Mouse (Mus musculus) myocyte (in vitro differentiated cells): ENCODE data around the gene Masp2. TPM values are rescaled to one million over a fixed set of nuclear protein-coding genes. Genes with fewer than 3 reads are reported as not detected.
A peak's percentile ranks its signal among the peaks of the same experiment; 100 is the strongest.

Experiments used
- H3K27me3 ChIP-seq: one replicate; pipeline ENCODE4 v1.6.1; 2011; ENCODE audit not compliant: control insufficient read depth, insufficient read depth, insufficient read length
- H3K36me3 ChIP-seq: one replicate; pipeline ENCODE4 v1.6.1; 2011; ENCODE audit not compliant: control insufficient read depth, insufficient read depth
- H3K4me2 ChIP-seq: one replicate; pipeline ENCODE4 v1.6.1; 2011; ENCODE audit warnings: low read depth, control low read depth
- H3K4me3 ChIP-seq: one replicate; pipeline ENCODE4 v1.5.1; 2011; ENCODE audit warnings: mild to moderate bottlenecking, control low read depth, moderate library complexity
- H3K79me2 ChIP-seq: one replicate; pipeline ENCODE4 v1.6.1; 2011; ENCODE audit not compliant: control insufficient read depth, insufficient read depth
- H3ac ChIP-seq: one replicate; pipeline ENCODE4 v1.6.1; 2011; ENCODE audit not compliant: control insufficient read depth, insufficient read length
- CEBPB ChIP-seq: IDR thresholded peaks from 2 replicates; pipeline ENCODE4 v1.6.1; 2011; ENCODE audit warnings: mild to moderate bottlenecking, moderate library complexity; ENCODE audit not compliant: poor library complexity, insufficient read depth, severe bottlenecking
- E2F4 ChIP-seq: IDR thresholded peaks from one replicate; pipeline ENCODE4 v1.6.1; 2011; ENCODE audit warnings: mild to moderate bottlenecking, control low read depth, moderate library complexity; ENCODE audit not compliant: insufficient read depth
- MAX ChIP-seq: IDR thresholded peaks from one replicate; pipeline ENCODE4 v1.6.1; 2011; ENCODE audit warnings: low read depth, mild to moderate bottlenecking, control low read depth
- MYOD1 ChIP-seq, 3 experiments: IDR thresholded peaks; one replicate each; pipeline ENCODE4 v1.6.1; 2011; ENCODE audit warnings: control low read depth in 2 of 3, low read depth in 2 of 3, mild to moderate bottlenecking in 2 of 3, moderate library complexity in 1 of 3; ENCODE audit not compliant: insufficient read length in 2 of 3, control insufficient read depth in 1 of 3
- MYOG ChIP-seq, 3 experiments: IDR thresholded peaks; one replicate each; pipeline ENCODE4 v1.6.1; 2011; ENCODE audit warnings: control low read depth in 2 of 3, low read depth in 2 of 3, mild to moderate bottlenecking in 2 of 3; ENCODE audit not compliant: insufficient read length in 2 of 3, control insufficient read depth in 1 of 3, insufficient read depth in 1 of 3
- POLR2A ChIP-seq: IDR thresholded peaks from one replicate; pipeline ENCODE4 v1.6.1; 2011; ENCODE audit warnings: low read depth, mild to moderate bottlenecking, control low read depth, moderate library complexity; ENCODE audit not compliant: insufficient read length
- POLR2AphosphoS2 ChIP-seq: IDR thresholded peaks from one replicate; pipeline ENCODE4 v1.6.1; 2011; ENCODE audit warnings: low read depth, control low read depth; ENCODE audit not compliant: insufficient read length
- REST ChIP-seq: IDR thresholded peaks from one replicate; pipeline ENCODE4 v1.6.1; 2011; ENCODE audit warnings: mild to moderate bottlenecking, control low read depth, moderate library complexity; ENCODE audit not compliant: insufficient read depth, insufficient read length
- SRF ChIP-seq: IDR thresholded peaks from one replicate; pipeline ENCODE4 v1.6.1; 2011; ENCODE audit warnings: low read depth; ENCODE audit not compliant: control insufficient read depth, insufficient read length
- TCF12 ChIP-seq: IDR thresholded peaks from one replicate; pipeline ENCODE4 v1.6.1; 2011; ENCODE audit warnings: mild to moderate bottlenecking, control low read depth; ENCODE audit not compliant: poor library complexity, insufficient read depth, severe bottlenecking
- TCF3 ChIP-seq: IDR thresholded peaks from one replicate; pipeline ENCODE4 v1.6.1; 2011; ENCODE audit warnings: low read depth, control low read depth; ENCODE audit not compliant: insufficient read length
- USF1 ChIP-seq: IDR thresholded peaks from one replicate; pipeline ENCODE4 v1.6.1; 2011; ENCODE audit warnings: low read depth, mild to moderate bottlenecking, control low read depth, moderate library complexity
- polyA plus RNA-seq: library from polyadenylated mRNA; unstranded; fragments of >200 nt; fragmentation: generic; extraction: Trizol; gene quantifications from one replicate; pipeline ENCODE4 v1.2.1, GENCODE M21; 2012; ENCODE audit warnings: missing spikeins

Gene Masp2
- 0.43 TPM for polyA plus RNA-seq

DNA sequence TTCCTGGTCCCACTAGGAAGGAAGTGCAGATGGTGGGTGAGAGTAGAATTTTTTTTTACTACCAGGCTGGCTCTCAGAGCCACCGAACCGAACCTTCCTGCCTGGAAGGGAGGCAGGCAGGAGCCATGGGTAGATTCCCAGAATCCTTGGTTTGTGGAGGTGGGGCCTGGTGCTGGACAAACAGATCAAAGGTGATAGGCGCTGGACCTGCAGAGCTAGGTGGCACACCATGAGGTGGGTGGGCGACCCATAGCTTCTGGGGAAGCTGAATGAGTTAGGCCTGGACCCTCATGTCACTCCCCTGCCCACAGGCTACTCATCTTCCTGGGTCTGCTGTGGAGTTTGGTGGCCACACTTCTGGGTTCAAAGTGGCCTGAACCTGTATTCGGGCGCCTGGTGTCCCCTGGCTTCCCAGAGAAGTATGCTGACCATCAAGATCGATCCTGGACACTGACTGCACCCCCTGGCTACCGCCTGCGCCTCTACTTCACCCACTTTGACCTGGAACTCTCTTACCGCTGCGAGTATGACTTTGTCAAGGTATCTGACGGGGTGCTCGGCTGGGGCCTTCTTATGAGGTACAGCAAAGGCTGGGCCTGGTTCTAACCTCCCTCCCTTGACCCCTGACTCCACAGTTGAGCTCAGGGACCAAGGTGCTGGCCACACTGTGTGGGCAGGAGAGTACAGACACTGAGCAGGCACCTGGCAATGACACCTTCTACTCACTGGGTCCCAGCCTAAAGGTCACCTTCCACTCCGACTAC is at the start of gene Masp2:
TSS of gene Masp2 (plus strand) at position 198 of the 764 bp plus-strand sequence.
- TF ChIP-seq CEBPB, result no peak
- peak; percentile 19 for TF ChIP-seq POLR2AphosphoS2
- Histone ChIP-seq H3K36me3 (peaks cover 12% of the 10 kb centered on the region), H3K4me3 (no peak within 1 kb of the TSS), H3ac (no peak within 1 kb of the TSS), H3K27me3 (no peaks in the 10 kb centered on the region), H3K4me2 (no peak within 1 kb of the TSS), H3K79me2 (no peaks in the 10 kb centered on the region)

DNA sequence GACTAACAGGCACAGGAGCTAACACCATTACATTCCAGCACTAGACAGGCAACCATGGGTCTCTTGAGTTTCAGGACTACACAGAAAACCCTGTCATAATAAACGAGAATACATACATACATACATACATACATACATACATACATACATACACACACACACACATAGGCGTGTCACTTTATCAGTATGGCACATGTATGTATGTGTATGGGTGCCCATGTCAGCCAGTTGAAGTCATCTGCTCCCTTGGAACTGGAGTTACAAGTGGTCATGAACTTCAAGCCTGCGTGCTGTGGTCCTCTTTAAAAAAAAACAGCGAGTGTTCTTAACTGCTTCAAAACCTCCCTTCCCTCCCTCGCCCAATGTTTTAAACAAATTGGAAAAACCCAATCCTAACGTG is 44.6 kb upstream of the Masp2 start:
- Histone ChIP-seq H3K79me2 (peaks cover 14% of the 10 kb centered on the region), H3K27me3 (no peaks in the 10 kb centered on the region), H3ac (peak overlapping the region; percentile 87), H3K4me3 (peak overlapping the region; percentile 70), H3K36me3 (peaks cover 18% of the 10 kb centered on the region), H3K4me2 (peak overlapping the region; percentile 70)
- TF ChIP-seq MAX (no peak), MYOG (IDR thresholded peaks at IDR 0.05; ENCODE audit: control insufficient read depth in 1 of 3, insufficient read depth in 1 of 3, insufficient read length in 2 of 3, low read depth in 2 of 3) (no peak), POLR2AphosphoS2 (no peak), TCF3 (no peak), SRF (no peak), MYOD1 (IDR thresholded peaks at IDR 0.05; ENCODE audit: control insufficient read depth in 1 of 3, insufficient read length in 2 of 3, low read depth in 2 of 3) (no peak), POLR2A (no peak), CEBPB (no peak), TCF12 (no peak), E2F4 (no peak), USF1 (no peak), REST (no peak)

DNA sequence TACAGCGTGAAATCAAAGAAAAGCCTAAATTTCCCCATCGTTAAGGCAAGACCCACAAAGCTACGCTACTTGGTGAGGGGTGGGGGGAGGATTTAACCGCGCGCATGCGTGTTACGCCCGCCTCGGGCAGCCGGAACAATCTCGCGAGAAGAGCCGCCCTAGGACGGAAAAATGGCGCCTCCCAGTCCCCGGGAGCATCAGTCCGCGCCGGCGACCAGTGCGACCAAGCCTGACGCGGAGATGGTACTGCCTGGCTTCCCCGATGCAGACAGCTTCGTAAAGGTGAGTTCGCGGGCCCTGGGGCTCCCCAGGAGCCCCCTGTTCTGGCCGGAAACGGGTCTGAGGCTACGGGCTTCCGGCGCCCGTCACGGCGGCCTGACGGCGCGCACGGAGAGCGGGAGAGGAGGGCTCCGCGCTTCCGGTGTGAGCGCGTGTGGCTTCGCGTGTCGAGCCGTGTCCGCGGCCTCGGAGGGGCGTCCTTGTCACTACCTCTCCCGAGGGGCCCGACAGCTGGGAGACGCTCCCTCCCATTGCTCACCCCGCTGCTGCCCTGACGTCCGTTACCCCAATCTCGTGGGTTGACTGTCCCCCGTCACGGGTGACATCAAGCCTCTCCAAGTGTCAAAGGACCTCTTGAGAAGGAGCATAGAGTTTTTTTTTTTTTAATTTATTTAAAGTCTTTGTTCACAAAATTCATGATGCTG is 43.9 kb upstream of the Masp2 start, which contains the start of gene Exosc10:
TSS of gene Exosc10 (plus strand) at position 133 of the 704 bp plus-strand sequence.
- peak within 1 kb of the TSS; percentile 70 for H3K4me3 ChIP-seq
- peaks cover 16% of the 10 kb centered on the region for H3K36me3 ChIP-seq
- peak within 1 kb of the TSS; percentile 80 for H3K4me2 ChIP-seq
- peaks cover 14% of the 10 kb centered on the region for H3K79me2 ChIP-seq
- TF ChIP-seq SRF, result no peak
- TF ChIP-seq MYOG (IDR thresholded peaks at IDR 0.05; ENCODE audit: control insufficient read depth in 1 of 3, insufficient read depth in 1 of 3, insufficient read length in 2 of 3, low read depth in 2 of 3), result peak in 1 of 3 experiments; percentile 16
- TF ChIP-seq REST, result no peak
- TF ChIP-seq CEBPB, result no peak
- peak; percentile 60 for TF ChIP-seq POLR2AphosphoS2
- no peak for TF ChIP-seq TCF12
- no peak for TF ChIP-seq MAX
- TF ChIP-seq E2F4, result no peak
- TF ChIP-seq MYOD1 (IDR thresholded peaks at IDR 0.05; ENCODE audit: control insufficient read depth in 1 of 3, insufficient read length in 2 of 3, low read depth in 2 of 3), result peak in 1 of 3 experiments; percentile 4
- TF ChIP-seq POLR2A, result peak; percentile 64
- TF ChIP-seq USF1, result no peak
- TF ChIP-seq TCF3, result no peak
- H3ac ChIP-seq, result peak within 1 kb of the TSS; percentile 87
- H3K27me3 ChIP-seq, result no peaks in the 10 kb centered on the region

DNA sequence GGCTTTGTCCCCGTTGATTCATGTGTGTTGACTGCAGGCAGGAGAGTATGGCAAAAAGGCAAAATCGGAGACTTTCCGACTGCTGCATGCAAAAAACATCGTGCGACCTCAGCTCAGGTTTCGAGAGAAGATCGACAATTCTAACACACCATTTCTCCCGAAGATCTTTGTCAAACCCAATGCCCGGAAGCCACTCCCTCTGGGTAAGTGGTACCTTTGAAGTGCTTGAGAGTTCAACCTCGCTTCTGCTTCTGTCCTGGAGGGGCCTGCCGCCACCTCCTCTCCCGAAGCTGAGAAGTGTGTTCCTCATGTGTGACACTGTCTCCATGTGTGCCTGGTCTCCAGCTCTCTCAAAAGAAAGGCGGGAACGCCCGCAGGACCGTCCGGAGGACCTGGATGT is 39.7 kb upstream of the Masp2 start:
- Histone ChIP-seq H3K27me3 (no peaks in the 10 kb centered on the region), H3K36me3 (peaks cover 36% of the 10 kb centered on the region), H3K4me3 (no peak overlapping the region), H3K79me2 (peaks cover 14% of the 10 kb centered on the region), H3ac (no peak overlapping the region), H3K4me2 (no peak overlapping the region)
- TF ChIP-seq E2F4 (no peak), MYOD1 (IDR thresholded peaks at IDR 0.05; ENCODE audit: control insufficient read depth in 1 of 3, insufficient read length in 2 of 3, low read depth in 2 of 3) (no peak), SRF (no peak), MAX (no peak), POLR2A (no peak), USF1 (no peak), TCF3 (no peak), TCF12 (no peak), POLR2AphosphoS2 (no peak), MYOG (IDR thresholded peaks at IDR 0.05; ENCODE audit: control insufficient read depth in 1 of 3, insufficient read depth in 1 of 3, insufficient read length in 2 of 3, low read depth in 2 of 3) (no peak), CEBPB (no peak), REST (no peak)
